Mouse (Mus musculus) MEL (cell line): ENCODE results near the gene Spg11. TPM values are rescaled to one million over a fixed set of nuclear protein-coding genes. Genes with fewer than 3 reads are reported as not detected.

ENCODE experiments used
- DNase-seq: peaks from one replicate; pipeline ENCODE4 v3.0.0; 2011; ENCODE audit warnings: low read depth, low spot score
- H3K27ac ChIP-seq: 2 replicates; pipeline ENCODE4 v1.5.1; 2012; ENCODE audit warnings: low read depth, mild to moderate bottlenecking, control low read depth, low read length, moderate library complexity; ENCODE audit not compliant: control insufficient read depth
- H3K27me3 ChIP-seq, 2 experiments: fragments of 150-350 bp in 1 of 2; sonication (generic) in 1 of 2; 2 replicates each; pipeline ENCODE4 v1.6.1; 2012; ENCODE audit warnings: low read length in 2 of 2, mild to moderate bottlenecking in 2 of 2, improper control_type of control experiment in 1 of 2, moderate library complexity in 1 of 2; ENCODE audit not compliant: insufficient read depth in 2 of 2, control insufficient read depth in 1 of 2
- H3K36me3 ChIP-seq, 2 experiments: 2 replicates each; pipeline ENCODE4 v1.6.1; 2012 to 2014; ENCODE audit warnings: low read length in 2 of 2, improper control_type of control experiment in 1 of 2, inconsistent platforms in 1 of 2, mild to moderate bottlenecking in 1 of 2; ENCODE audit not compliant: insufficient read depth in 2 of 2, control insufficient read depth in 1 of 2
- H3K4me1 ChIP-seq, 2 experiments: fragments of 150-350 bp in 1 of 2; sonication (generic) in 1 of 2; 2 replicates each; pipeline ENCODE4 v1.6.1; 2012; ENCODE audit warnings: low read length in 2 of 2, improper control_type of control experiment in 1 of 2, mild to moderate bottlenecking in 1 of 2; ENCODE audit not compliant: insufficient read depth in 2 of 2, control insufficient read depth in 1 of 2
- H3K4me3 ChIP-seq, 2 experiments: fragments of 150-350 bp in 1 of 2; sonication (generic) in 1 of 2; 2 replicates each; pipeline ENCODE4 v1.5.1; 2012; ENCODE audit warnings: low read depth in 2 of 2, low read length in 2 of 2, mild to moderate bottlenecking in 2 of 2, moderate library complexity in 2 of 2, control low read depth in 1 of 2, improper control_type of control experiment in 1 of 2; ENCODE audit not compliant: control insufficient read depth in 1 of 2, insufficient read depth in 1 of 2
- H3K79me2 ChIP-seq: 2 replicates; pipeline ENCODE4 v1.6.1; 2012; ENCODE audit warnings: mild to moderate bottlenecking, low read length, moderate library complexity; ENCODE audit not compliant: control insufficient read depth, poor library complexity, insufficient read depth
- H3K9ac ChIP-seq: 2 replicates; pipeline ENCODE4 v1.6.1; 2012; ENCODE audit warnings: low read depth, mild to moderate bottlenecking, control low read depth, low read length, moderate library complexity; ENCODE audit not compliant: control insufficient read depth, poor library complexity, severe bottlenecking
- H3K9me3 ChIP-seq: fragments of 150-350 bp; sonication (generic); replicated peaks from 2 replicates; pipeline ENCODE4 v1.6.1; 2012; ENCODE audit warnings: mild to moderate bottlenecking, low read length, improper control_type of control experiment, moderate library complexity; ENCODE audit not compliant: insufficient read depth
- BHLHE40 ChIP-seq: IDR thresholded peaks from 2 replicates; pipeline ENCODE4 v1.6.1; 2012; ENCODE audit warnings: low read depth, mild to moderate bottlenecking, inconsistent platforms, low read length, improper control_type of control experiment, borderline replicate concordance
- CHD1 ChIP-seq: IDR thresholded peaks from 2 replicates; pipeline ENCODE4 v1.6.1; 2012; ENCODE audit warnings: low read depth, mild to moderate bottlenecking, inconsistent platforms, low read length, improper control_type of control experiment
- CHD2 ChIP-seq: IDR thresholded peaks from 2 replicates; pipeline ENCODE4 v1.6.1; 2011; ENCODE audit warnings: low read length, improper control_type of control experiment
- CTCF ChIP-seq, 3 experiments: IDR thresholded peaks in 2 of 3; conservative IDR thresholded peaks in 1 of 3; 2 replicates each; pipeline ENCODE4 v1.5.1; 2011 to 2012; ENCODE audit warnings: low read length in 3 of 3, low read depth in 2 of 3, mild to moderate bottlenecking in 2 of 3, improper control_type of control experiment in 1 of 3, inconsistent platforms in 1 of 3, mixed read lengths in 1 of 3, moderate library complexity in 1 of 3; ENCODE audit not compliant: control insufficient read depth in 1 of 3, insufficient read depth in 1 of 3, poor library complexity in 1 of 3, severe bottlenecking in 1 of 3
- E2F4 ChIP-seq: IDR thresholded peaks from 2 replicates; pipeline ENCODE4 v1.6.1; 2011; ENCODE audit warnings: low read depth, low read length, improper control_type of control experiment, borderline replicate concordance
- ELF1 ChIP-seq: IDR thresholded peaks from 2 replicates; pipeline ENCODE4 v1.6.1; 2014; ENCODE audit warnings: low read depth, mild to moderate bottlenecking, inconsistent platforms, low read length, improper control_type of control experiment, moderate library complexity
- ETS1 ChIP-seq: IDR thresholded peaks from 2 replicates; pipeline ENCODE4 v1.6.1; 2012; ENCODE audit warnings: low read depth, mild to moderate bottlenecking, inconsistent platforms, low read length, improper control_type of control experiment, moderate library complexity
- GABPA ChIP-seq: IDR thresholded peaks from 2 replicates; pipeline ENCODE4 v1.6.1; 2012; ENCODE audit warnings: low read depth, mild to moderate bottlenecking, inconsistent platforms, low read length, improper control_type of control experiment, moderate library complexity
- HCFC1 ChIP-seq: IDR thresholded peaks from 2 replicates; pipeline ENCODE4 v1.6.1; 2012; ENCODE audit warnings: low read depth, mild to moderate bottlenecking, inconsistent platforms, low read length, improper control_type of control experiment, moderate library complexity
- JUND ChIP-seq: IDR thresholded peaks from 2 replicates; pipeline ENCODE4 v1.6.1; 2011; ENCODE audit warnings: low read depth, mild to moderate bottlenecking, improper control_type of control experiment, low read length
- KAT2A ChIP-seq: conservative IDR thresholded peaks from 2 replicates; pipeline ENCODE4 v1.6.1; 2012; ENCODE audit warnings: low read depth, low read length, improper control_type of control experiment, inconsistent platforms
- MAFK ChIP-seq: IDR thresholded peaks from 2 replicates; pipeline ENCODE4 v1.6.1; 2011; ENCODE audit warnings: low read depth, mild to moderate bottlenecking, low read length, improper control_type of control experiment, borderline replicate concordance
- MAX ChIP-seq: IDR thresholded peaks from 2 replicates; pipeline ENCODE4 v1.6.1; 2011; ENCODE audit warnings: low read length, improper control_type of control experiment
- MAZ ChIP-seq: IDR thresholded peaks from 2 replicates; pipeline ENCODE4 v1.6.1; 2012; ENCODE audit warnings: low read depth, mild to moderate bottlenecking, inconsistent platforms, low read length, improper control_type of control experiment
- MEF2A ChIP-seq: IDR thresholded peaks from 2 replicates; pipeline ENCODE4 v1.6.1; 2014; ENCODE audit warnings: low read depth, mild to moderate bottlenecking, inconsistent platforms, low read length, improper control_type of control experiment; ENCODE audit not compliant: poor library complexity, insufficient replicate concordance, severe bottlenecking; ENCODE audit errors: extremely low read depth
- MXI1 ChIP-seq: IDR thresholded peaks from 2 replicates; pipeline ENCODE4 v1.6.1; 2011; ENCODE audit warnings: mild to moderate bottlenecking, low read depth, low read length, improper control_type of control experiment
- NELFE ChIP-seq: IDR thresholded peaks from 2 replicates; pipeline ENCODE4 v1.6.1; 2011; ENCODE audit warnings: low read depth, low read length, improper control_type of control experiment
- NRF1 ChIP-seq: IDR thresholded peaks from 2 replicates; pipeline ENCODE4 v1.6.1; 2014; ENCODE audit warnings: low read depth, mild to moderate bottlenecking, inconsistent platforms, low read length, improper control_type of control experiment, moderate library complexity; ENCODE audit not compliant: poor library complexity, insufficient read depth, severe bottlenecking
- POLR2A ChIP-seq, 2 experiments: IDR thresholded peaks; 2 replicates each; pipeline ENCODE4 v1.6.1; 2011 to 2012; ENCODE audit warnings: low read length in 2 of 2, mild to moderate bottlenecking in 2 of 2, control low read depth in 1 of 2, improper control_type of control experiment in 1 of 2, low read depth in 1 of 2, moderate library complexity in 1 of 2; ENCODE audit not compliant: control insufficient read depth in 1 of 2, insufficient read depth in 1 of 2, poor library complexity in 1 of 2
- POLR2AphosphoS2 ChIP-seq: IDR thresholded peaks from 2 replicates; pipeline ENCODE4 v1.6.1; 2011; ENCODE audit warnings: low read length, improper control_type of control experiment
- RAD21 ChIP-seq: IDR thresholded peaks from 2 replicates; pipeline ENCODE4 v1.6.1; 2011; ENCODE audit warnings: mild to moderate bottlenecking, low read depth, low read length, improper control_type of control experiment
- RCOR1 ChIP-seq: IDR thresholded peaks from 2 replicates; pipeline ENCODE4 v1.6.1; 2012; ENCODE audit warnings: low read depth, mild to moderate bottlenecking, inconsistent platforms, low read length, improper control_type of control experiment
- SIN3A ChIP-seq: IDR thresholded peaks from 2 replicates; pipeline ENCODE4 v1.6.1; 2012; ENCODE audit warnings: low read length, improper control_type of control experiment, inconsistent platforms
- SMC3 ChIP-seq: IDR thresholded peaks from 2 replicates; pipeline ENCODE4 v1.6.1; 2011; ENCODE audit warnings: low read depth, low read length, improper control_type of control experiment
- TAL1 ChIP-seq: IDR thresholded peaks from 2 replicates; pipeline ENCODE4 v1.6.1; 2012; ENCODE audit warnings: mild to moderate bottlenecking, inconsistent platforms, low read length, moderate library complexity, mixed read lengths
- TBP ChIP-seq: IDR thresholded peaks from 2 replicates; pipeline ENCODE4 v1.8.0; 2011; ENCODE audit warnings: low read depth, low read length, improper control_type of control experiment
- TCF12 ChIP-seq: IDR thresholded peaks from 2 replicates; pipeline ENCODE4 v1.6.1; 2014; ENCODE audit warnings: low read depth, mild to moderate bottlenecking, inconsistent platforms, low read length, improper control_type of control experiment, moderate library complexity
- UBTF ChIP-seq: IDR thresholded peaks from 2 replicates; pipeline ENCODE4 v1.6.1; 2012; ENCODE audit warnings: low read depth, mild to moderate bottlenecking, inconsistent platforms, low read length, improper control_type of control experiment, moderate library complexity, borderline replicate concordance; ENCODE audit not compliant: insufficient read depth
- USF1 ChIP-seq: IDR thresholded peaks from 2 replicates; pipeline ENCODE4 v1.6.1; 2014; ENCODE audit warnings: low read depth, mild to moderate bottlenecking, inconsistent platforms, low read length, improper control_type of control experiment, moderate library complexity
- USF2 ChIP-seq, 2 experiments: IDR thresholded peaks; 2 replicates each; pipeline ENCODE4 v1.6.1; 2011 to 2012; ENCODE audit warnings: improper control_type of control experiment in 2 of 2, low read length in 2 of 2, borderline replicate concordance in 1 of 2, inconsistent platforms in 1 of 2, low read depth in 1 of 2, mild to moderate bottlenecking in 1 of 2; ENCODE audit not compliant: insufficient read depth in 1 of 2
- ZC3H11A ChIP-seq: IDR thresholded peaks from 2 replicates; pipeline ENCODE4 v1.6.1; 2012; ENCODE audit warnings: low read depth, mild to moderate bottlenecking, inconsistent platforms, low read length, improper control_type of control experiment
- ZKSCAN1 ChIP-seq: IDR thresholded peaks from 2 replicates; pipeline ENCODE4 v1.6.1; 2012; ENCODE audit warnings: low read depth, mild to moderate bottlenecking, inconsistent platforms, low read length, improper control_type of control experiment, moderate library complexity
- ZMIZ1 ChIP-seq: IDR thresholded peaks from 2 replicates; pipeline ENCODE4 v1.6.1; 2012; ENCODE audit warnings: low read depth, mild to moderate bottlenecking, inconsistent platforms, low read length, improper control_type of control experiment, moderate library complexity
- ZNF384 ChIP-seq: IDR thresholded peaks from 2 replicates; pipeline ENCODE4 v1.6.1; 2012; ENCODE audit warnings: low read depth, mild to moderate bottlenecking, inconsistent platforms, low read length, improper control_type of control experiment
- polyA plus RNA-seq, 2 experiments: library from polyadenylated mRNA; stranded (reverse) in 1 of 2; unstranded in 1 of 2; fragments of >175 nt in 1 of 2; fragments of >200 nt in 1 of 2; gene quantifications; 2 replicates each; pipeline versions ENCODE4 v1.2.1 to v1.2.4; 2012; ENCODE audit warnings: low replicate concordance in 2 of 2, low read depth in 1 of 2; ENCODE audit not compliant: insufficient read length in 2 of 2, insufficient read depth in 1 of 2, missing spikeins in 1 of 2
- total RNA-seq: library from RNA; depleted of rRNA; stranded (reverse); fragments of 300-350 nt; gene quantifications from 2 replicates; pipeline ENCODE4 v1.2.3, GENCODE M21; 2012

Gene Spg11
- total and polyA plus RNA-seq, 3 experiments, result 5.9 to 6.9 TPM; not detected in 1

GRCm38 (mm10) chr2:122160680-122161079 is 42.5 kb upstream of the Spg11 start, which contains the start of gene Trim69:
TSS of gene Trim69 (plus strand) at chr2:122160700.
- H3K27me3 ChIP-seq, result no peaks in the 10 kb centered on the region
- H3K9ac ChIP-seq, result no peak within 1 kb of the TSS
- no peaks in the 10 kb centered on the region for H3K4me1 ChIP-seq
- peak; percentile 79 for DNase-seq
- H3K36me3 ChIP-seq, result peaks cover 0 to under 1% of the 10 kb centered on the region in 2 experiments; a peak in 2 of 4 replicates
- no peaks in the 10 kb centered on the region for H3K79me2 ChIP-seq
- no peak within 1 kb of the TSS for H3K27ac ChIP-seq
- TF ChIP-seq CHD2, result no peak
- TF ChIP-seq SMC3, result peak; percentile 100
- TF ChIP-seq MXI1, result no peak
- TF ChIP-seq ZC3H11A, result peak; percentile 96
- no peak for TF ChIP-seq TCF12
- TF ChIP-seq BHLHE40, result 0 out of 2 replicates have a peak, but pooled peaks have one; percentile 37
- TF ChIP-seq USF1, result no peak
- TF ChIP-seq HCFC1, result no peak
- peak; percentile 25; the same call in 1 of the 2 replicates for TF ChIP-seq ZNF384
- TF ChIP-seq NRF1, result no peak
- no peak for TF ChIP-seq POLR2A (IDR thresholded peaks at IDR 0.05; ENCODE audit: control insufficient read depth in 1 of 2, insufficient read depth in 1 of 2, low read depth in 1 of 2, low read length in 2 of 2, poor library complexity in 1 of 2)
- peak; percentile 94 for TF ChIP-seq RAD21
- TF ChIP-seq TAL1, result no peak
- TF ChIP-seq MAFK, result no peak
- TF ChIP-seq USF2 (IDR thresholded peaks at IDR 0.05; ENCODE audit: borderline replicate concordance in 1 of 2, insufficient read depth in 1 of 2, low read depth in 1 of 2, low read length in 2 of 2), result no peak
- no peak for TF ChIP-seq CHD1
- TF ChIP-seq GABPA, result no peak
- TF ChIP-seq MEF2A, result no peak
- peak; percentile 73 to 98 (median 92) for TF ChIP-seq CTCF (IDR thresholded peaks at IDR 0.05 in 2 of 3, conservative IDR thresholded peaks at IDR 0.05 in 1 of 3; ENCODE audit: control insufficient read depth in 1 of 3, insufficient read depth in 1 of 3, low read depth in 2 of 3, low read length in 3 of 3, poor library complexity in 1 of 3, severe bottlenecking in 1 of 3)
- no peak for TF ChIP-seq MAX
- no peak for TF ChIP-seq ZMIZ1
- no peak for TF ChIP-seq NELFE
- no peak for TF ChIP-seq TBP
- TF ChIP-seq ELF1, result no peak
- TF ChIP-seq E2F4, result no peak
- no peak for TF ChIP-seq JUND
- no peak for TF ChIP-seq UBTF
- 0 out of 2 replicates have a peak, but pooled peaks have one; percentile 11 for TF ChIP-seq RCOR1
- TF ChIP-seq POLR2AphosphoS2, result no peak
- peak; percentile 30; the same call in 1 of the 2 replicates for TF ChIP-seq SIN3A
- TF ChIP-seq KAT2A, result no peak
- no peak for TF ChIP-seq ZKSCAN1
- TF ChIP-seq MAZ, result 0 out of 2 replicates have a peak, but pooled peaks have one; percentile 43
- no peak for TF ChIP-seq ETS1
- H3K9me3 ChIP-seq, result no peaks in the 10 kb centered on the region
- H3K4me3 ChIP-seq, result no peak within 1 kb of the TSS
